Mouse (Mus musculus): ENCODE measurements at regions not wholly inside any gene's neighbourhood (a gene's known extent, or its start where the extent isn't known, plus 50 kb on each side); places are given as distances from the start of the nearest gene placed in this dataset.
A peak's percentile ranks its signal among the peaks of the same experiment; 100 is the strongest.

- WGBS: 39% methylated on average over 5 of the region's 5 CpGs
- Histone ChIP-seq H3K9ac (ENCODE audit: low read depth, low read length) (no peak overlapping the region), H3K4me1 (ENCODE audit: control insufficient read depth, insufficient read depth, low read length) (peaks cover 3% of the 10 kb centered on the region; the same call in 1 of the 2 replicates), H3K4me2 (ENCODE audit: low read depth, low read length) (no peak overlapping the region), H3K27me3 (replicated peaks; ENCODE audit: control insufficient read depth, insufficient read depth, low read length) (no peaks in the 10 kb centered on the region), H3K27ac (ENCODE audit: low read length) (no peak overlapping the region), H3K36me3 (ENCODE audit: control insufficient read depth, insufficient read depth, low read length) (no peaks in the 10 kb centered on the region), H3K9me3 (ENCODE audit: control insufficient read depth, low read length) (no peaks in the 10 kb centered on the region), H3K4me3 (ENCODE audit: low read length) (no peak overlapping the region)
- 0 out of 2 replicates have a peak, but pooled peaks have one; percentile 44 for ATAC-seq
Measured at GRCm38 (mm10) chr8:30913664-30914063, 2514.8 kb upstream of the 5930422O12Rik start.

GRCm38 (mm10) chr8:30915127-30915526 is 2513.4 kb upstream of the 5930422O12Rik start:
- Histone ChIP-seq H3K36me3 (ENCODE audit: control insufficient read depth, insufficient read depth, low read length) (no peaks in the 10 kb centered on the region), H3K9me3 (ENCODE audit: control insufficient read depth, low read length) (no peaks in the 10 kb centered on the region), H3K4me1 (ENCODE audit: control insufficient read depth, insufficient read depth, low read length) (peaks cover 3% of the 10 kb centered on the region; the same call in 1 of the 2 replicates), H3K27ac (ENCODE audit: low read length) (no peak overlapping the region), H3K4me3 (ENCODE audit: low read length) (no peak overlapping the region), H3K9ac (ENCODE audit: low read depth, low read length) (no peak overlapping the region), H3K4me2 (ENCODE audit: low read depth, low read length) (no peak overlapping the region), H3K27me3 (replicated peaks; ENCODE audit: control insufficient read depth, insufficient read depth, low read length) (no peaks in the 10 kb centered on the region)
- WGBS: 69% methylated on average over 7 of the region's 7 CpGs
- ATAC-seq: no peak

DNA sequence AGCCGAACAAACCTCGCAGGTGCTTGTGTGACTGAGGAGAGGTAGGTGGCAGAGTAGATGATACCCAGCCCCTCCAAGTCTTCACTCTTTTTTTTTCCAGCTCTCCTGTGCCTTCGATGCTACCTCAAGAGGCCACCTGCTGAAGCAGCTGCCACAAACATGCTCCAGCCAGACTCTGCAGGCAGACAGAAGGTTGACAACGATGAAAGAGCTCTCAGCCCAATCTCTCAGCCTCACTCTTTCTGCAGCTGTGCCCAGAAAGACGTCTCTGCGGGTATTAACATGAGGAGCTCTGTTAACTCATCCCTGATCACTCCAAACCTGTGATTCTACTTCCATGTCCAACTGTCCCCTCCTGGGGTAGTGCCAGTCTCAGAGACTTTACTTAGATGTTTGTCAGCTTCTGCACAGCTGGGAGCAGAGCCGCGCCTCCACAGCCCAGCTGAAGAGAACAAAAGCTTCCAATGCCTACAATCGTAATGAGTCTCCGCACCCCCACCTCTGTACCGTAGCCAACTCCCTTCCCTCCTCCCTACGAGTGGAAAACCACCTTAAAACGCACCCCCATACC is 2512.8 kb upstream of the 5930422O12Rik start:
- Histone ChIP-seq H3K4me3 (ENCODE audit: low read length) (peak overlapping the region; percentile 46), H3K27ac (ENCODE audit: low read length) (no peak overlapping the region), H3K4me1 (ENCODE audit: control insufficient read depth, insufficient read depth, low read length) (peaks cover 3% of the 10 kb centered on the region; the same call in 1 of the 2 replicates), H3K27me3 (replicated peaks; ENCODE audit: control insufficient read depth, insufficient read depth, low read length) (no peaks in the 10 kb centered on the region), H3K4me2 (ENCODE audit: low read depth, low read length) (peak overlapping the region; percentile 79), H3K9me3 (ENCODE audit: control insufficient read depth, low read length) (no peaks in the 10 kb centered on the region), H3K9ac (ENCODE audit: low read depth, low read length) (peak overlapping the region; percentile 53), H3K36me3 (ENCODE audit: control insufficient read depth, insufficient read depth, low read length) (no peaks in the 10 kb centered on the region)
- WGBS: 10% methylated on average over 13 of the region's 13 CpGs
- peak; percentile 64 for ATAC-seq

DNA sequence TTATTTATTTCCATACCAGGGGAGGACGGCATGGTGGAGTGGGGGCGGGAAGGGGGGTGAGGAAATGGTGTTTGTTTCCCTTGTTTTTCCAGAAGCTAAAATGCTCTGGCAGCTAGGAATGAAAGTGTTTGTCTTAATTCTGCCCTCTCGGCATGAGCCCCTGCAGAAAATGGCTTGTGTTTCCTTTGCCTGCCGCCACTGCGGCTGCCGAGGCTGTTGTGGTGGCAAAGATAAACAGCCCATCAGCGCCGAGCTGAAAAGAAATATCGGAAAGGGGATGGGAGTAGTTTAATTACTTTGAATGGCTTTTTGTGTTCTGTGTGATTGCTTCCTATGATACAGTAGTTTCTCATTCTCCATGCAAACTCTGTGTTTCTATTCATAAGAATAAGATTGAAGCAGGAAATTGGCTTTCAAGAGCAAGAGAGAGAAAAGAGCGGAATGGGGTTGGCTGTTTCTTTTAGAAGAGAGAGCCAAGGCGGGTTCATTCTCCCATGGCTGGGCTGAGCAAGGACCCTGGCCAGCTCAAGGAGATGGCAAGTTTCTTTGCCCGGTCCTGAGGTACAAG is 2512.2 kb upstream of the 5930422O12Rik start:
- no peaks in the 10 kb centered on the region for H3K36me3 ChIP-seq (ENCODE audit: control insufficient read depth, insufficient read depth, low read length)
- peaks cover 3% of the 10 kb centered on the region; the same call in 1 of the 2 replicates for H3K4me1 ChIP-seq (ENCODE audit: control insufficient read depth, insufficient read depth, low read length)
- no peaks in the 10 kb centered on the region for H3K27me3 ChIP-seq (replicated peaks; ENCODE audit: control insufficient read depth, insufficient read depth, low read length)
- peak overlapping the region; percentile 46 for H3K4me3 ChIP-seq (ENCODE audit: low read length)
- peak overlapping the region; percentile 53 for H3K9ac ChIP-seq (ENCODE audit: low read depth, low read length)
- H3K27ac ChIP-seq (ENCODE audit: low read length): no peak overlapping the region
- H3K4me2 ChIP-seq (ENCODE audit: low read depth, low read length): peak overlapping the region; percentile 79
- ATAC-seq: peak; percentile 33; the same call in 1 of the 2 replicates
- WGBS: 7% methylated on average over 12 of the region's 12 CpGs
- no peaks in the 10 kb centered on the region for H3K9me3 ChIP-seq (ENCODE audit: control insufficient read depth, low read length)

GRCm38 (mm10) chr8:30921451-30921850 is 2507.1 kb upstream of the 5930422O12Rik start:
- WGBS: 72% methylated on average over 12 of the region's 12 CpGs
- no peak overlapping the region for H3K27ac ChIP-seq (ENCODE audit: low read length)

GRCm38 (mm10) chr8:30923301-30924159 is 2505.0 kb upstream of the 5930422O12Rik start:
- Histone ChIP-seq H3K36me3 (ENCODE audit: control insufficient read depth, insufficient read depth, low read length) (no peaks in the 10 kb centered on the region), H3K4me1 (ENCODE audit: control insufficient read depth, insufficient read depth, low read length) (no peaks in the 10 kb centered on the region), H3K4me3 (ENCODE audit: low read length) (no peak overlapping the region), H3K27me3 (replicated peaks; ENCODE audit: control insufficient read depth, insufficient read depth, low read length) (no peaks in the 10 kb centered on the region), H3K9me3 (ENCODE audit: control insufficient read depth, low read length) (no peaks in the 10 kb centered on the region), H3K4me2 (ENCODE audit: low read depth, low read length) (no peak overlapping the region), H3K9ac (ENCODE audit: low read depth, low read length) (no peak overlapping the region), H3K27ac (ENCODE audit: low read length) (no peak overlapping the region)
- 38% methylated on average over 18 of the region's 18 CpGs for WGBS
- peak; percentile 55; the same call in 1 of the 2 replicates for ATAC-seq

More at GRCm38 (mm10) chr8:30921451-30921850, 2507.1 kb upstream of the 5930422O12Rik start:
- Histone ChIP-seq H3K27me3 (replicated peaks; ENCODE audit: control insufficient read depth, insufficient read depth, low read length) (no peaks in the 10 kb centered on the region), H3K9ac (ENCODE audit: low read depth, low read length) (no peak overlapping the region), H3K4me2 (ENCODE audit: low read depth, low read length) (no peak overlapping the region), H3K4me1 (ENCODE audit: control insufficient read depth, insufficient read depth, low read length) (no peaks in the 10 kb centered on the region), H3K4me3 (ENCODE audit: low read length) (no peak overlapping the region), H3K9me3 (ENCODE audit: control insufficient read depth, low read length) (no peaks in the 10 kb centered on the region), H3K36me3 (ENCODE audit: control insufficient read depth, insufficient read depth, low read length) (no peaks in the 10 kb centered on the region)
- no peak for ATAC-seq

- H3K9me3 ChIP-seq (ENCODE audit: control insufficient read depth, low read length): no peaks in the 10 kb centered on the region
- H3K9ac ChIP-seq (ENCODE audit: low read depth, low read length): no peak overlapping the region
- no peaks in the 10 kb centered on the region for H3K4me1 ChIP-seq (ENCODE audit: control insufficient read depth, insufficient read depth, low read length)
- no peak overlapping the region for H3K27ac ChIP-seq (ENCODE audit: low read length)
- H3K4me2 ChIP-seq (ENCODE audit: low read depth, low read length): no peak overlapping the region
- WGBS: 45% methylated on average over 5 of the region's 5 CpGs
- ATAC-seq: no peak
- no peaks in the 10 kb centered on the region for H3K36me3 ChIP-seq (ENCODE audit: control insufficient read depth, insufficient read depth, low read length)
- no peak overlapping the region for H3K4me3 ChIP-seq (ENCODE audit: low read length)
- H3K27me3 ChIP-seq (replicated peaks; ENCODE audit: control insufficient read depth, insufficient read depth, low read length): no peaks in the 10 kb centered on the region
Measured at GRCm38 (mm10) chr8:30924160-30924534, 2504.4 kb upstream of the 5930422O12Rik start.

GRCm38 (mm10) chr8:30924656-30925055 is 2503.9 kb upstream of the 5930422O12Rik start:
- WGBS: 70% methylated on average over 6 of the region's 6 CpGs
- no peaks in the 10 kb centered on the region for H3K4me1 ChIP-seq (ENCODE audit: control insufficient read depth, insufficient read depth, low read length)
- no peaks in the 10 kb centered on the region for H3K36me3 ChIP-seq (ENCODE audit: control insufficient read depth, insufficient read depth, low read length)
- no peaks in the 10 kb centered on the region for H3K27me3 ChIP-seq (replicated peaks; ENCODE audit: control insufficient read depth, insufficient read depth, low read length)
- no peak overlapping the region for H3K9ac ChIP-seq (ENCODE audit: low read depth, low read length)
- H3K4me2 ChIP-seq (ENCODE audit: low read depth, low read length): no peak overlapping the region
- H3K9me3 ChIP-seq (ENCODE audit: control insufficient read depth, low read length): no peaks in the 10 kb centered on the region
- no peak for ATAC-seq
- H3K27ac ChIP-seq (ENCODE audit: low read length): no peak overlapping the region
- no peak overlapping the region for H3K4me3 ChIP-seq (ENCODE audit: low read length)

DNA sequence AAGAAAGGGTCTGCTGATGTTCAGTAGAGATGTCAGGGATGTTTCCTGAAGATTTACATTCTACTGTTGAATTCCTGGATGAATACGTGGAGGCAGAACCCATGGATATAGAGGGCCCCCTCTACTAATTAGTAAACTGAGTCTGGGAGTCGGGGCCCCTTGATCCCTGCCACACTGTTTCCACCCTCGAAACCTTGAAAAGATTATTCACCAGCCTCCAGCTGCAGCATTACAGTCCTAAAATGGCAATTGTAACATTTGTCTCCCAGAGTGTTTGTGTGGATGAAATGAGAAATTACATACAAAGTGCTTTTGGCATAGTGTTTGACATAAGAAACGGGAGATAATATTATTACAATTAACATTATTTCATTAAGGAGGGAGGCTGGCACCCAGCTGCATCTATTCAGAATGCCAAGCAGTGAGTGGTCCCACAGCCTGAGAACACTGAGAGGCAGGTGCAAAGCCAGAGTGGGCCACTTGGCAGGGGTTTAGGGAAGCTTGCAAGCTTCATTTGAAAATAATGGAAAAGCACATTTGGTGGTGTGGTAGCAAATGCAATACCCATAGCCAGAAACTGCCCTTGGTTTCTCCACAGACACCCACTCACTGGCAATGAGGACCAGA is 2490.9 kb upstream of the 5930422O12Rik start:
- Histone ChIP-seq H3K9ac (ENCODE audit: low read depth, low read length) (no peak overlapping the region), H3K4me1 (ENCODE audit: control insufficient read depth, insufficient read depth, low read length) (no peaks in the 10 kb centered on the region), H3K27me3 (replicated peaks; ENCODE audit: control insufficient read depth, insufficient read depth, low read length) (no peaks in the 10 kb centered on the region), H3K9me3 (ENCODE audit: control insufficient read depth, low read length) (no peaks in the 10 kb centered on the region), H3K4me2 (ENCODE audit: low read depth, low read length) (no peak overlapping the region), H3K36me3 (ENCODE audit: control insufficient read depth, insufficient read depth, low read length) (no peaks in the 10 kb centered on the region), H3K4me3 (ENCODE audit: low read length) (no peak overlapping the region), H3K27ac (ENCODE audit: low read length) (no peak overlapping the region)
- no peak for ATAC-seq
- 69% methylated on average over 4 of the region's 4 CpGs for WGBS
